ENCODE assay signal across 15 mouse cellular contexts in genomic region chr4:45411181-45411790, GRCm38 (mm10).
"Had no signal": no experiment of that assay in that cellular context is flagged by ENCODE, and none has a peak within 500 bp of the region (broad histone marks: within the 10 kb centered on the region; RNA-seq: fewer than 3 reads in every experiment).

No protein-coding gene starts in this region.

- DNase-seq: liver, postnatal 0 days; lung, embryonic 14.5 days; lung, postnatal 14 days; lung, postnatal 36 days; thymus, adult 2 months; thymus, postnatal 25 days; thymus, postnatal 4 days had no signal

- H3K27ac ChIP-seq: liver, embryonic 15.5 days; macrophage; midbrain, embryonic 12.5 days; midbrain, embryonic 15.5 days; neural tube, embryonic 12.5 days; stomach, embryonic 15.5 days; stomach, postnatal 0 days had no signal

- H3K4me3 ChIP-seq: liver, embryonic 15.5 days; megakaryocyte, embryonic 14.5 days; midbrain, embryonic 12.5 days; midbrain, embryonic 15.5 days; neural tube, embryonic 12.5 days; stomach, embryonic 15.5 days had no signal

- ATAC-seq: liver, postnatal 0 days; midbrain, embryonic 15.5 days had no signal

- H3K9ac ChIP-seq: liver, embryonic 15.5 days; liver, postnatal 0 days; lung, embryonic 14.5 days; midbrain, embryonic 12.5 days; midbrain, embryonic 15.5 days; neural tube, embryonic 12.5 days; stomach, embryonic 15.5 days had no signal

- H3K4me2 ChIP-seq: liver, embryonic 15.5 days; lung, embryonic 14.5 days; midbrain, embryonic 12.5 days; midbrain, embryonic 15.5 days; neural tube, embryonic 12.5 days; stomach, embryonic 15.5 days had no signal

- H3K27me3 ChIP-seq: midbrain, embryonic 15.5 days; stomach, embryonic 15.5 days had no signal

- H3K9me3 ChIP-seq: liver, embryonic 15.5 days; megakaryocyte, embryonic 14.5 days; midbrain, embryonic 12.5 days; midbrain, embryonic 15.5 days; neural tube, embryonic 12.5 days; stomach, embryonic 15.5 days had no signal

- H3K36me3 ChIP-seq: liver, embryonic 15.5 days; midbrain, embryonic 12.5 days; midbrain, embryonic 15.5 days; neural tube, embryonic 12.5 days; stomach, embryonic 15.5 days had no signal
